ENCODE assay signal across 8 mouse cellular contexts in genomic region chr2:145861193-145862123, GRCm38 (mm10). TPM values are rescaled to one million over a fixed set of nuclear protein-coding genes. Genes with fewer than 3 reads are reported as not detected.
DNase-seq lines count a peak whose midpoint lies in the region; ATAC-seq and TF ChIP-seq lines count a peak whose summit lies in the region.

No protein-coding gene starts in this region.

- 42% methylated on average over 8 of the region's 8 CpGs for WGBS in forebrain, embryonic 16.5 days
- 52% methylated on average over 8 of the region's 8 CpGs for WGBS in intestine, embryonic 15.5 days
- WGBS in lung, postnatal 0 days, result 20% methylated on average over 8 of the region's 8 CpGs

- no peak for TF ChIP-seq EP300 in lung, postnatal 0 days (IDR thresholded peaks at IDR 0.05)

- peak overlapping the region; percentile 73; the same call in 1 of the 2 replicates for H3K27ac ChIP-seq in forebrain, embryonic 16.5 days (ENCODE audit: low read length)
- peak overlapping the region; percentile 95 for H3K27ac ChIP-seq in intestine, embryonic 15.5 days
- H3K27ac ChIP-seq in lung, postnatal 0 days (ENCODE audit: low read length), result peak overlapping the region; percentile 97

- peak overlapping the region; percentile 71 for H3K4me2 ChIP-seq in forebrain, embryonic 16.5 days (ENCODE audit: low read length)
- peak overlapping the region; percentile 73 for H3K4me2 ChIP-seq in intestine, embryonic 15.5 days (replicated peaks)
- peak overlapping the region; percentile 59 for H3K4me2 ChIP-seq in lung, postnatal 0 days (replicated peaks; ENCODE audit: low read depth, low read length)

- peak overlapping the region; percentile 57 for H3K9ac ChIP-seq in forebrain, embryonic 16.5 days (replicated peaks; ENCODE audit: low read depth, low read length)
- H3K9ac ChIP-seq in intestine, embryonic 15.5 days, result peak overlapping the region; percentile 54
- peak overlapping the region; percentile 45 for H3K9ac ChIP-seq in lung, postnatal 0 days (replicated peaks; ENCODE audit: low read depth)

- peak; percentile 11 to 21 for DNase-seq in left cerebral cortex, postnatal 25 days (ENCODE audit: low spot score in 2 of 2)
- DNase-seq in left cerebral cortex, postnatal 4 days, result no peak
- peak; percentile 55 for DNase-seq in lung, postnatal 0 days (ENCODE audit: low spot score)
- no peak for DNase-seq in right cerebral cortex, postnatal 10 days (ENCODE audit: low spot score in 2 of 2)
- no peak for DNase-seq in cerebellum, adult 11 months

- H3K27me3 ChIP-seq in forebrain, embryonic 16.5 days (replicated peaks; ENCODE audit: control insufficient read depth, insufficient read depth, low read length), result no peaks in the 10 kb centered on the region
- H3K27me3 ChIP-seq in intestine, embryonic 15.5 days (replicated peaks), result no peaks in the 10 kb centered on the region
- no peaks in the 10 kb centered on the region for H3K27me3 ChIP-seq in lung, postnatal 0 days (replicated peaks; ENCODE audit: insufficient read depth, low read length)

- intact Hi-C loops in left cerebral cortex, postnatal 25 days (cut with DNase I), result loop anchor here (2.0 kb wide), 2 partner anchors 23 to 29 kb away; no protein-coding TSS in a partner anchor
- intact Hi-C loops in left cerebral cortex, postnatal 4 days (cut with DNase I), result no loop called here

- no peak for ATAC-seq in forebrain, embryonic 16.5 days
- ATAC-seq in intestine, embryonic 15.5 days, result no peak
- no peak for ATAC-seq in lung, postnatal 0 days
- ATAC-seq in megakaryocyte-erythroid progenitor cell, adult 5-6 weeks (replicated peaks; ENCODE audit: low FRiP score, low TSS enrichment, poor library complexity, severe bottlenecking), result no peak

- peaks cover 25% of the 10 kb centered on the region for H3K4me1 ChIP-seq in forebrain, embryonic 16.5 days (replicated peaks; ENCODE audit: control insufficient read depth, insufficient read depth, low read length)
- H3K4me1 ChIP-seq in intestine, embryonic 15.5 days (replicated peaks), result peaks cover 32% of the 10 kb centered on the region
- peaks cover 30% of the 10 kb centered on the region for H3K4me1 ChIP-seq in lung, postnatal 0 days (ENCODE audit: insufficient read depth, low read depth, low read length)

- no peaks in the 10 kb centered on the region for H3K9me3 ChIP-seq in forebrain, embryonic 16.5 days (ENCODE audit: control insufficient read depth, low read length)
- H3K9me3 ChIP-seq in intestine, embryonic 15.5 days, result no peaks in the 10 kb centered on the region
- H3K9me3 ChIP-seq in lung, postnatal 0 days (ENCODE audit: low read length), result no peaks in the 10 kb centered on the region

- H3K4me3 ChIP-seq in forebrain, embryonic 16.5 days (replicated peaks; ENCODE audit: low read length), result peak overlapping the region; percentile 46
- peak overlapping the region; percentile 46 for H3K4me3 ChIP-seq in intestine, embryonic 15.5 days (replicated peaks)
- H3K4me3 ChIP-seq in lung, postnatal 0 days (ENCODE audit: low read depth, low read length), result peak overlapping the region; percentile 49

- TF ChIP-seq CTCF in lung, postnatal 0 days (IDR thresholded peaks at IDR 0.05), result no peak

- H3K36me3 ChIP-seq in forebrain, embryonic 16.5 days (ENCODE audit: control insufficient read depth, insufficient read depth), result no peaks in the 10 kb centered on the region
- 0 out of 2 replicates have a peak, but pooled peaks cover under 1% of the 10 kb centered on the region for H3K36me3 ChIP-seq in intestine, embryonic 15.5 days
- H3K36me3 ChIP-seq in lung, postnatal 0 days (ENCODE audit: insufficient read depth, low read length), result peaks cover 5% of the 10 kb centered on the region; the same call in 1 of the 2 replicates

RNA-seq across cellular contexts. Expression of gene Naa20, which starts 40.4 kb away (rescaled TPM):
- total RNA-seq in left cerebral cortex, postnatal 25 days (2021), result 10 to 100 TPM; 75.0 to 82.0 TPM
- 10 to 100 TPM; 60.9 to 67.9 TPM for total RNA-seq in left cerebral cortex, postnatal 4 days (2021)
- 127 and 128 TPM in 2 replicates for polyA plus RNA-seq in forebrain, embryonic 16.5 days (2015; fragmentation: Nextera tagmentation; extraction: Ambion mirVana)
- 145 and 157 TPM in 2 replicates for polyA plus RNA-seq in intestine, embryonic 15.5 days (2015; fragmentation: Nextera tagmentation; extraction: Ambion mirVana)
- 108 and 118 TPM in 2 replicates for polyA plus RNA-seq in lung, postnatal 0 days (2015; fragmentation: Nextera tagmentation; extraction: Ambion mirVana)
- total RNA-seq in megakaryocyte-erythroid progenitor cell, adult 5-6 weeks (2014; fragmentation: Nextera tagmentation), result 60.2 and 63.9 TPM in 2 replicates
- 55.0 and 65.7 TPM in 2 replicates for total RNA-seq in megakaryocyte-erythroid progenitor cell, adult 5-6 weeks (2017)

Comparison
In these comparisons a context has a peak if more than half of its experiments do, and no peak if none do; other contexts are left out.
1. DNase-seq: peak in left cerebral cortex, postnatal 25 days (2 of 2) and lung, postnatal 0 days (single experiment); none in left cerebral cortex, postnatal 4 days (single experiment), right cerebral cortex, postnatal 10 days (0 of 2) and cerebellum, adult 11 months (single experiment).
2. Peak in every context shown above with its lines, with median percentiles within 50 percentile points of each other: H3K27ac ChIP-seq, H3K4me2 ChIP-seq, H3K4me3 ChIP-seq and H3K9ac ChIP-seq.